Mouse (Mus musculus): ENCODE data around the gene Foxi1.

DNA sequence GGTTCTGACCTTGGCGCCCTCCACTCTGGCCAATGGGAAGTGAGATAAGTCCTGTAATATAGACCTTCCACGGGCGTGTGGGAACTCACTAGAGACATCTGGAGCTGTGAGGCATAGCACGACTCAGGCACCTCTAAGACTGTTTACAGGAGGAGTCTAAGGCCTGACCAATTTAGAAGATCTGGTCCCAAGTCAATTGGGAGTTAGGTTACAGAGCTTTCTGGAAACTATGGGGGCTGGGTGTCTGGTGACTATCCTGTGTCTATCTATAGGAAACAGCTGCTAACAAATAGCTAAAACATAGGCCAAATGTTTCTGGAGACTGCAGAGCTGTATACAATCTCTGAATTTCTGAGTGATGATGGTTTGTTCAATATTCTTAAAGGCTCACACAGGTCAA lies 41.5 kb downstream of the Foxi1 start:
- TF ChIP-seq CTCF (IDR thresholded peaks at IDR 0.05; ENCODE audit: borderline replicate concordance, control insufficient read depth, extremely low read depth, insufficient read depth, low read length, poor library complexity) (no peak), POLR2A (IDR thresholded peaks at IDR 0.05; ENCODE audit: control insufficient read depth, extremely low read depth, insufficient read depth, low read length, poor library complexity) (no peak)
